Mouse (Mus musculus): ENCODE results near the gene Jph3.

The Jph3 gene

DNA sequence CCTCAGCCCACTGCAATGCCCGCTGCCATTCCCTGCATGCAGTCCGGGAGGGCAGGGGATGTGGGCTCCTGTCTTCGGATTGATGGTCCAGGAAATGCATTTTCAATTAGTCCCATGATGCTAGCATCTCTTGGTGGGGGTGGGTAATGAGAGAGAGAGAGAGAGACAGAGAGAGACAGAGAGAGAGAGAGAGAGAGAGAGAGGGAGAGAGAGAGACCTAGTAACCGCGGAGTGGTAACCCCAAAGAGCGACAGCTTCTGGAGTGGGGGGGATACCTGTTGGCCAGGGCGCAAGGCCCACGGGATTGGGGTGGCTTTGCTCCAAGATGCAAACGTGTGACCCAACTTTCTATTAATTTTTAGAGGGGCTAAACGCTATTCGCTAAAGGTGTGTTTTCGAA, at the start of gene Jph3:
Gene Jph3, plus strand, starts transcription at position 301 of the 400 bp plus-strand sequence.
- no peak for DNase-seq

DNA sequence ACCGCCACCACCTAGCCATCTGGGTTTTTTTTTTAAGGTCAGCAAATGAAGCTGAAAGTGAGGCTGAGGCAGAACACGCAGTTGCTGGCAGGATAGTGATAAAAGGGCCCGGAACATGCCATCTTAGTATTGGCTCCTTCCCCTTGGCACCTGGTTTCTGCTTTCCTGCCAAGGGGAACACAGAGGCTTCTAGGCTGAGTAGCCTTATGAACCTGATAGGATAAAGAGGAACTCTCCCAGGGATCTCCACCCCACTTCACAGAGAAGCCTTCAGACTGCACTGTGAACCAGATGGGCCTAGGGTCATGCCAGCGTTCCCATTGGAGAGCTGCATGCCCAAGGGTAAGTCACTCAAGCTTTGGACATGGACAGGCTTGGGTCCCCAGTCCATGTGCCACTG, 48.5 kb upstream of the Jph3 start:
- DNase-seq: no peak

DNA sequence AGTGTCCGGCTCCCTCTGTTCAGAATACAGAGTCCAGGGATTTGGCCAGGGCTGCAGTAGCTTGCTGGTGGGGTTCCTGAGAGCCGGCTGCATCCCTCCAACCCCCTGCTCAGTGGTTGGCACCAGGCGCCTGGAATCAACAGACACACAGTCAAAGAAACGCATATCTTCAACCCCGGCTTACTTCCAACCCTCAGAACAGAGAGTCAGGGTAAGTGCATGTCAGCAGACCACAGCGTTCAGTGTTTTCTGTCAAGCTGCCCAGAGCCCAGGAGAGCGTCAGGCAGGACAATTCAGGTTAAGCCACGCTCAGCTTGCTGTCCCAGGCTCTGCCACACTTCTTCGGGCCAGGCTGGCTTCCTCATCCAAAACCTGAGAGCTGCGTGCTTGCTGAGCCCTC, 48.0 kb upstream of the Jph3 start:
- DNase-seq: no peak

DNA sequence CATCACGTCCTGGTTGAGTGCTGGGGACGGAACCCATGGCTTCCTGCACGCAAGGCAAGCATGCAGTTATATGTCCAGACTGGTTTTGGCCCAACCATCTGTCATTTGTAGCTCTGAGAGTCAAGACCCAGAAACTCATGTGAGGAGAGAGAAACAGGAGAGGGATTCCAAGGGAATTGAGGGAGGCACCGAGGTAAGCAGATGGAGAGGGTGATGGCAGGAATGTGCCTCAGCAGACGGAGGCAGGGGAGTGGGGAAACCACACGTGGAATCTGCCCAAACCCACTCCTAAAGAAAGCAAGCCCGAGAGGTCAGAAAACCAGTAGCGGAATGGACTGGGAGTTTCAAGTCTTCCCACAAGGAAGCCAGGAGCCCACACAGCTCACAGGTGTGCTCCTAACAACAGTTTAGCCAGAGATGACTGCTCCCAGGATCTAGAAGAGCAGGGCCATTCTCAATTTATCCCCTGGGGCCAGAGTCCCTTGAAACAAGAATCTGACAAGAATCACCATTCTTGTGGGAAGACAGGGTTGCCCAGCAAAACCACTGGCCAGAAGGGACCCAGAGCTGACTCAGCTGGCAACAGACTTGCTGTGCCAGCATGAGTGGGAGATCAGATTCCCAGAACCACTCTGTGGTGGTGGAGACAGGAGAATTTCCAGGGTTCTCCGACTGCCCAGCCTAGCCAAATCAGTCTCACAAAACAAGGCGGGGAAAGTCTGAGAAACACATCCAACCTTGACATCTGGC, 46.2 kb upstream of the Jph3 start:
- DNase-seq: no peak

DNA sequence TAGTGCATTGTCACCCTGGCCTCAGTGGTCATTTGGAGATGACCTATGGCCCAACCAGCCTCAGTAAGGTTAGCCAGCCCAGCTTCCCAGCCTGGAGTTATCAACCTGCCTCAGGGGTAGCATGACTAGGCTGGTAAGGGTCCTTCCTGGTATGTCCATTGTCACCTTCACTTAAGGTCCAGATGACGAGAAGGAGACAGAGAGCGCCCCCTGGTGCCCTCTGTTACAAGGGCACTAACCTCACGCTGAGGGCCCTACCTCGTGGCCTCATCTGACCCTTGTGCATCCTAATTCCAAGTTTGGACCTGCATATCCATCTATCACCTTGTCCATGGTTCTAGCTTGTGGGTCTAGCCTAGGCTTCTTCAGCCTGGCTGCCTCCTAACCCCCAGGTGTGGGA, 44.0 kb upstream of the Jph3 start:
- peak; percentile 10 to 19 for DNase-seq

DNA sequence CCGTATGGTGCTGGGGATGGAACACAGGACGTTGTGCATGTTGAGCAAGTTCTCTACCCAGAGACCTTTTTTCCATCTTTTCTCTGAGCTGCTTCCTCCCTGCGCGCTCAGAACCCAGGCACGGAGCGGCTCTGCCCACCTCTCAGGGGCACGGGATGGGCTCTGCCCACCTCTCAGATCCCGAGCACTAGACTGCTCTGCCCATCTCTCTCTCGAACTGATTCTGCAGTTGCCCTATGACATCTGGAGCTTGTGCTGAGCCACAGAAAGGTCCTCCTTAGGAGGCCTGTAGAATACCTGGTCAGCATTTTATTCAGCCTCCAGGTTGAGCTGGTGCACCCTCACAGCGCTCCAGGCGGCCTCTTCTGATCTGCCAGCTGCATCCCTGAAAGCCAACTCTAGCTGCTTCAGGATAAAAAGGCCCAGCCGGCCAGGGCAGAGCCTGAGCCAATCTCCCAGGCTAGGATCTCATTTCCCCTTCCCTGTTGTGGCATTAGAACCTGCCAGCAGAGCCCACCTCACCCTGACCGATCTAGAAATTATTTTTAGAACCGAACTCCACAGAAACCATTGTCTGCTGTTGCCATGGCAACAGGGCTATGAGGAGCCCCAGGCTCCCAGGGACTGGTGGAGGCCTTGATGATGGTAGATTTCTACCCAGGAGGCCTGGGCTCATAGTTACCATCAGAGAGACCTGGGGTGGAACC, 41.8 kb upstream of the Jph3 start:
- DNase-seq: no peak

DNA sequence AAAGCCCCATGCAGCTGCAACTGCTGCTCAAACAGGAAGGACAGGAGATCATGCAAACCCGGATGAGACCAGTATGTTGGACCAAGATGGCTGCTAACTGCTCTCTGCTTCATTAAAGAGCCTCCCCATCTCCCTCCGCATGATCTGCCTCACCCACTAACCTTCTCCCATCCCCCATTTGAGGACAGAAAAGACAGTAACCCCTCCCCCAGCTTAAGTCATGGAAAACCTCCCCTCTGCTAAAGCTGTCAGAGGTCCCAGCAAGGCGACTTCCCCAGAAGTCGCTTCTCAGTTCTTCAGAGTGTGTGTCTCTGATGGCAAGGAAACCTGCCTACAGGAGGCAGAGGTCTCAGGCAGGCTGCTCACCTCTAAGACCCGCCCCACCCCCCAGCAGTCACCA, 40.9 kb upstream of the Jph3 start:
- DNase-seq: no peak

DNA sequence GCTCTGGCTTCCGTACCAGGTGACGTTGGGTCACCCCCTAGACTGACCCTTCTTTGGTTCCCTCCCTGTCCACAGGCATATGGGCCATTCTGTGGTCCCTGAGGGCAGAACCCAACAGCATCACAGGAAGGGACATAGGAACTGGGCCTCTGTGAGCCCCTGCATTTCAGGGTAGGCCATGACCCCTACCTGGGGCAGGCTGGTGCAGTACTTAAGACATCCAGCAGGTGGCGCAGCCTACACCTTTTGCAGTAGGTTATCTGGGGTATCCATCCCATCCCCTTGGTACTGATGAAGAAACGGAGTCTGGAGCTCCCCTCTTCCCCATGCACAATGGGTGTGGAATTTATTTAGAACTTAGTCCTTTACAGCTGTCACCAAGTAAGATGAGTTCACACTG, 35.0 kb upstream of the Jph3 start:
- peak; percentile 43 to 56 for DNase-seq

DNA sequence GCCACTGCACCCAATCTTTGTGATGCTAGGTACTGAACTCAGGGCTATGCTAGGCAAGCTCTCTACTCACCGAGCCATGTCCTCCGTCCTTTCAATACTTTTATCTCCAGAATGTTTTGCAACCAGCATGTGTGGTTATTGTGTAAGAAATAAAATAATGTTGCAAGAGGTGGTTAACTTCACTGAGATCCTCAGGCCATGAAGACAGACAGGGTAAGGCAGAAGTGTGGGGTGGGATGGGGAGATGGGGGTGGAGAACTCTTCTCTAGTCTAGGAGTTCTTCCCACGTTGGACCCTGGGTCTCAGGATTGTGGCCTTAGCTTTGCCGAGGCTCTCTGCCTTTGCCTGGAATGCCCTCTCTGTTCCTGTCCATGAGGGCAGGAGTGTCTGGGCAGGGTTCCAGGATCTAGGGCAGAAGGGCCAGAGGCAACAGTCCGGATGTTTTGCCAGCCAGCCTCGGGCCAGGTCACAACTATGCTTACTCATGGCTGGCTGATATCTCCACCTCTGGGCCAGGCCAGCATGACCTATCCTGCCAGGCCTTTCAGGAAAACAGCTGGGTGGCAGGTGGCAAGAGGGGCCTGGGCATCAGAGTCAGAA, 33.7 kb upstream of the Jph3 start:
- no peak for DNase-seq

DNA sequence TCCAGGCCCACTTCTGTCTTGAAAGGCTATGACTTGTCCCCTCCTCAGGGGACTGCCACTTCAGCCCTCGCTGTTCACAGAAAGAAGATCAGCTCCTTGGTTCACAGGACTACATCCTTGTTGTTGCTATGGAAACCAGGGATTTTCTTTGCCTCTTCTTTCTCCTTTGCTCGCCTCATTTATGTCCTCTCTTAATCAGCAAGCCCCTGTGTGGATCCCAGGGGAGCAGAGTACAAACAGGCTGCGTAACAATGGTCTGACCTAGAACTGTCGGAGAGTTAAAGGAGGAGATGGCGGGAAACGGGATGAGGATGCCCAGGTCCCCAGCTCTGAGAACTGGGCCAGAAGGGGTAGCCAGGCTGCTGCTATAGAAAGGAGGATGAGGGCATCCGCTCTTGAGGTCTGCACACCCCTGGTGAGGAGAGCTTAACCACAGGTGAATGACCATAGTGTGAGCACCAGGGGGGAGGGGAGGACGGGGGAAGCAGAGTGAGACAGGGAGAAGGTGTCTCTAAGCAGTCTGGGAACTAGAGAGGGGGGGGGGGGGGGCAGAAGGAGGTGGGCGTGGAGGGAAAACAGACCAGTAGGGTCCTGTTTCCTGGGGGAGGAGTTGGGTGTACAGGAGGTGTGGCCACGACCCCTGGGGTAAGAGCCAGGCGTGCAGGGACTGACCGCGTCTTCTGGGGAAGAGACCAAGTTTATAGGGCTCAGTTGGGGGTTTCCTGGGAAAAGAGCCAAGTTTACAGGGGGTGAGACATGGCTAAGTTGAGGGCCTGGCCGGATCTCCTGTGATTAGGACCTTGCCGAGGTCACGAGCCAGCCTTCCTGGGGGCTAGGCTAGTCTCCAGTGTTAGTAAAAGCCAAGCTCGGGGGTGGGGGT, 31.4 kb upstream of the Jph3 start:
- DNase-seq: no peak

DNA sequence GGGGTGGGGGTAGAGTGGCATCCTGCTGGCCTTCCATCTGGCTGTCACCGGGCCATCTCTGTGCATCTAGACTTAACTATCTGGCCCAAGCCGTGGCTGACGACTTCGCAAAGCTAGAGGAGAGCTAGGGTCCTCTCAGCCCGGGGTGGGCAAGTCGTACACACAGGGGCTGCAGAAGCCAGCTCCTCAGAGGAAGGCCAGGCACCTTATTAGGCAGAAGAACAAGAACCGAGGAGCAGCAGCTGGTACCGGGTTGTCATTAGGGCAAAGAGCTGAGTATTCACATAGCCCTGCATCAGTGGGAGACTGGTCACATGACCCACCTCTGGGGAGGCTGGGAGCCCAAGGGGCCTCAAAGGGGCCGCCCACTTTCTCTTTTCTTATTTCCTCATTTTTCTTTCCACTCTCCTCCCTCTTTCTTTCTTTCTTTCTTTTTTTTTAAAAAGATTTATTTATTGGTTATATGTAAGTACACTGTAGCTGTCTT, 30.8 kb upstream of the Jph3 start:
- DNase-seq: no peak

DNA sequence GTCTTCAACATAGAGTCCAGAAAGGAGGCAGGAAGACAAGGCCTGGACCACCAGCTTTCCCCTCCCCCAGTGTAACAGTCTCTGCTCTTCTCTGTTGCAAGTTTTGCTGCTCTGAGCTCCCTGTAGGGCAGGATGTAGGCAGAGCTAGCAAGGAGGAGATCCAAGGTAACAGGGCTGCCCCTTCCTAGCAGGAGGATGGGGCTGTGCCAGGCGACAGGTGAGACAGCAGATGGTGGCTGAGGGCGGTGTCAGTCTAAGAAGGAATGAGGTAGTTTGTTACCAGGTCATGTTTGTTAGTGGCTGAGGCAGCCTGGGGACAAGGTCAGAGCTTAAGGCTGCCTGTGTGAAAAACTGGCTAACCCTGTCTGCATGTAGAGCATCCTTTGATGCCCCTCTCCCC, 29.5 kb upstream of the Jph3 start:
- DNase-seq: no peak

DNA sequence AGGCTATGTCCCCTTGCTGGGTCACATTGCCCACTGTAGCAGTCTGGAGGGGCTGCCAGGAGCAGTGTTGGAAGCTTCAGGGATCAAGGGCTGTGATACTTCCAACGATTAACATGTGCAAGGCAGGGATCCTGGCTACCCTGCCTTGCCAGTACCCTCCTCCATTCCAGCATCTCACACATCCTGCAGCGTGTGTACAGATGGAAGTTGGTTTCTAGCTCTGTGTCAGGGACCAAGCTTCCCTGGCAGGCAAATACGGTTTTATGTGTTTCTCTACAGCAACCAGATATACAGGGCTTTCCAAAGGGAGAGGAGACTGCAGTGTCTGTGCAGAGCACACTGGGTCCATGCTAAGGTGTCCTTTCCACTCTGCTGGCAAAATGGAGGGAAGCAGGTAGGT, 24.2 kb upstream of the Jph3 start:
- no peak for DNase-seq

DNA sequence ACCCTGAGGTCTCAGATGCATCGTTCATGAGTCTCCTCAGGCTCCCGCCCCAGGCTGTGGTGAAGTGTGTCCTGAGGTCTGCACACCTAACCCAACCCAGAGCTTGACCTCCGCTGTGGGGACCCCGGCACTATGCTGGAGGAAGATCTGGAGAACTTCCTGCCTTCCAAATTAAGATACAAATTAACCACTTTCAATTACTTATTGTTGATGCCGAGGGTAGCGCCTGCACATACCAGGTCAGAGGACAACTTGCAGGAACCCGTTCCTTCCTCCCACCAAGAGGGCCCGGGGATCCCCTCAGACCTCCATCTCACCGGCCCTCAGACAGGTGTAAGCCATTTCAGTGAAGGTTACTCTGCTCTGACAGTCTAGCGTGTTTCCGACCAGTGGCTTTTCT, 22.5 kb upstream of the Jph3 start:
- no peak for DNase-seq

DNA sequence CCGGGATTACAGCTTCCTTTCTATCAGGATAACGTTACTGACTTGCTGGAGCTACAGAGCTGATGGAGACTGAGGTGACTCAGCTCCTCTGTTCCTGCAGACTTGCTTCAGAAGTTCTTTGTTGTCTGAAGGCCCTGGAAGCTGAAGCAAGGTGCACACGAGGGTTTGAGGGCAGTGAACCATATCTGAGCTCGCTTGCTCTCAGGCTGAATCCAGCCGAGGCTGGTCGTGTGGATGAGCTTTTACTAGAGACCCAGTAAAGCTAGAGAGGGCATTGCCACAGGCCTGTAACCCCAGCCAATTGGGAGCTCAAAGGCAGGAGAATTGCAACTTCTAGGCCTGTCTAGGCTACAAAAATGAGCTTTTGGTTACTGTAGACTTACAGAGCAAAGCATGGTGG, 21.0 kb upstream of the Jph3 start:
- DNase-seq: no peak

DNA sequence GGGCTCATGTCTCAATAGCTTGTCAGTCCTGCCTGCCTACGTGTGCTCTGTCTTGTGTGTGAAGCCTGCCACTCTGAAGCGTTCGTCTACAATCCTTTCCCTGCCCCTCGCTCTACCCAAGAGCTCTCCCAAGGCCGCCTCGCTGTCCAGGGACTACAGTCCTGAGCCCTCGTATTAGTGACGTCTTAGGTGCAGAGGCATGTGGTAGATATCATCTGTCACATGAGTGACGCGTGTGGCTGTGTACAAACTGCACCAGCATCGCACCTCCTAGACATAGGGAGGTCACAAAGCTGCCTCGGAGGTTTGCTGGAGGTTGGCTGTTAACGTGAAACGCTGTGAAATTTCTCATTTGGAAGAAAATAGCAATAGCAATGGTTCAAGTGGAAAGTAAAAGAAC, 11.9 kb upstream of the Jph3 start:
- no peak for DNase-seq

DNA sequence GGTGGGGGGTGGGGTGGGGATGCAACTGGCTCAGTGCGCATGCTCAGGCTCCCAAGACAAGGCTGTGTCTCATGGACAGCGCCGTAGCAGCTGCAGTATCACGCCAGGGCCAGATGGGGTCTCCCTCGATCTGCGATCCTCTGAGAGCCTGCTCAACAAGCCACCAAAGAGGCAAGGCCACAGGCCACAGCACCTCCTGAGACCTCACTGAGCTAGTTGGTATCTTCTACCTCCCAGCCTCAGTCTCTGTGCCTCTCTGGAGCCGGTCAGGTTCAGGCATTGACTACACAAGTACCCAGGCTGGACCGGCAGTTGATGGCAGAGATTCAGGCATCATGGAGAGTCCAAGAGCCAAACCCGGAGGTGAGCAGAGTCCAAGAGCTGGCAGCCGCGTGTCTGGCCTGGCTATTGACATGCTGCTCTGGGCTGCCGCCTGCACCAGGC, 11.4 kb upstream of the Jph3 start:
- DNase-seq: peak; percentile 37 to 39

DNA sequence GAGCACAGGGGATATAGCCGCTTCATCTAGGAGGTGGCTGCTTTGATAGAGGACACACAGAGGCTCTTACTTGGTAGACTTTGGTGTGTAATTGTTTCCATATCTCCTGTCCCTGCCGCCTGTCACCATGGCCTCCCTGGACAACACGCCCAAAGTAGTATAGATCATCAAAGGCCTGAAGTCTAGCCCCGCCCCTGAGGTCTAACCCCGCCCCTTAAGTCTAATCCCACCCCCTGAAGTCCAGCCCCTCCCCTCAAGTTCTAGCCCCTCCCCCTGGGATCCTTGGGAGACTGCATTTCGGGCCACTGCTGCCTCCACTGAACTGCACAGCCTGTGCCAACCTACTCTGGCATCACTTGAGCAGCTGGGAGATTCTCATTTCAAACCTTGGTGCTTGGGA, 10.5 kb upstream of the Jph3 start:
- no peak for DNase-seq

DNA sequence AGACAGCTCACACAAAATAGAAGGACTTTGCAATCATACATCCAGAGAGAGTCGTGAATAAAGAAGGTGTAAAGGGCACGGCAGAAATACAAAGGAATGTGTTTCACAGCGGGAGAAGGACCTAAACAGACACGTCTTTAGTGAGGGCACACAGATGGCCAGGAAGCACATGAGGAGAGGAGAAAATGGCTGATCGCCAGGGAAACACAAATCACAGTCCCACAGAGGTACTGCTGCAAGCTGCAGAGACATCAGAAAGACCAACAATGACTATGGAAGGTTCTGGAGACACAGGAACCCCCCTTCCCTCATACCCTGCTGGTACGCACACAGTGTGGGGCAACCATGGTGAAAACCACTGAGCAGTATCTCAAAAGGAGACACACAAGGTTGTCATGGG, 8.4 kb upstream of the Jph3 start:
- no peak for DNase-seq

DNA sequence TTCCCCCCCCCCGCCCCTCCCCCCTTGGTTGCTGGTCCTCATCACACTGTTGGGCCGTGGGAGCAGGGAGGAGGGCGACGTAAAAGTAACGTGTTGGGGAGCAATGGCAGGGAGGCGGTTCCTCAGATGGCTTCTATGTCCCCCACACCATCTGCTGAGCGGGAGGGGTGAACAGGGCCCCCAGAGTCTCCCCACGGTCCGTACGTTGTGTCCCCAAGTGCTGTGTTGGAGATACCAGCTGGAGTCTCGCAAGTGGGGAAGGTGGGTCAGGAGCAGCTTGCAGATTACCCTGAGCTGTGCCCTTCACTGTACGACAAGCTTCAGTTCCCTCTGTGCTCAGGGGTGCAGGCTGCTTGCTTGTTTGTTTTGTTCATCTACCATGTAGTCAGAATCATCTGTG, 5.6 kb upstream of the Jph3 start:
- DNase-seq: no peak

DNA sequence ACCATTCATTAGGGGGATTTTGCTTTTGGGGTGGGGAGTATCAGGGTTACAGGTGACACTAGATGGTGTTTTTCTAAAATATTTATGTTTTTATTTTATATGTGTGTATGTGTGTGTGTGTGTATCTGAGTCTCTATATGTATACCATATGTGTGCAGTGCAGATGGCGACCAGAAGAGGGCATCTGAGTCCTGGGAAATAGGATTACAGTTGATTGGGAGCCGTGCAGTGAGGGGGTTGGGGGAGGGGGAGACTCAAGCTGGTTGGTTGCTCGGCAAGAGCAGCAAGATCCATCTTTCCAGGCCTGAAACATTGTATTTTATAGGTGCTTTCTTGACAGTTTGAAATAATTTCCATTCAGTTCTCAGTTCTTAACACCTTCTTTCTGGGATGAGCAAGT, 2.3 kb upstream of the Jph3 start:
- no peak for DNase-seq

DNA sequence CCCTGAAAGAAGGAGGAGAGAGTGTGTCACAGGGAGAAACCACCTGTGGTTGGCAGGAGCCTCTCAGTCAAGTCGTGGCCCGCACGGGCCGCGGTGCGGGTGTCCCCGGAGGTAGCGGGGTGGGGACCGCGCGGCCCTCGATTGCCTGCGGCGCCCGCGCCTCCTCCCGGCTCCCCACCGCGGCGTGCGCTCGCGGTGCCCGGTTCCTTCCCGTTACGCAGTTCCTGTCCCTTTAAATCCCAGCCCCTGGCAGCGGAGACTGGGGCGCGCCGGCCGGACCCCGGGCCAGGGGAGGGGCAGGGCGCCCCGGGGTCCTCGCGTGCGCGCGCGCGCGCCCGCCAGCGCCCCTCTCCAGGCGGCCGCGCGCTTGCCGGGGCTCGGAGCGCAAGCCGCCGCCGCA, 331 bp downstream of the Jph3 start:
- DNase-seq: no peak

DNA sequence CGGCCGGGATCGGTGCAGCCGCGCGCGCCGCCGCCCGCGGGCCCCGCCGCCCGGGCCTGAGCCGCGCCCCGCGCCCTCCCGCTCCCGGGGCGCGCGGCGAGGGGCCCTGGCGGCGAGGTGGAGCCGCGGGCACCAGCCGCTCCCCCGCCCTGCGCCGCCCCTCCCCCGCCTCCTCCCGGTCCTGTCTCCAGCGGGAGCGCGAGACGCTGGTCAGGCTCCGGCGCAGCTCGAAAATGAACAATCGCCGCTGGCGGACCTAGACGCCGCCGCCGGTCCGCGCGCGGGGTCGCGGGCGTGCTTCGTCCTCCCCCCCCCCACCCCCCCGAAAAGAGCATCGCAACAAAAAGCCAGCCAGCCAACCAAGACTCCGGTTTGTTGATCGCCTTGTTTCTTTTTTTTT, 747 bp downstream of the Jph3 start:
- no peak for DNase-seq
